17 mouse cellular contexts compared by ENCODE assay signal in the genomic region with DNA sequence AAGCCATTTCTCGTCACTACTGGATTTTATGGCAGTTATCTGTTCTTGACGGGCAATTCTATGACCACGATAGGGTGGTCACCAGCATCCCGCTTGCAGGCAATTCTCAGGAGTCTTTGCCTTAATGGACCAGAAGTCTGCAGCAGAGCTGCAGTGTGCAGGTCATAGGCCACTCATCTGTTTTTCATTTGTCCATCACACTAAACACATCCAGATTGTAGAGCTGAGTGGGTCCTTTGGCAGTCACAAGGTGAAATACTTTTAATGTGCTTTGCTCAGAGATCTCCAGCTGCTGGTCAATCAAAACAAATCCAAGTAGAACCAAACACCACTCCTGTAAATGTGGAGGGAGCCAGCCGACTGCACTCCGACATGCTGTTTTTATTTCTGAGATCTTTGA.
A peak's percentile ranks its signal among the peaks of the same experiment; 100 is the strongest.
DNase-seq lines count a peak whose midpoint lies in the region; ATAC-seq and TF ChIP-seq lines count a peak whose summit lies in the region.
"Had no signal": no experiment of that assay in that cellular context is flagged by ENCODE, and none has a peak within 500 bp of the region (broad histone marks: within the 10 kb centered on the region; RNA-seq: fewer than 3 reads in every experiment).

No protein-coding gene starts in this region.

- WGBS in hindbrain, embryonic 10.5 days: 71% methylated on average over 6 of the region's 6 CpGs
- WGBS in hindbrain, embryonic 13.5 days: 84% methylated on average over 6 of the region's 6 CpGs
- 86% methylated on average over 6 of the region's 6 CpGs for WGBS in hindbrain, embryonic 16.5 days
- 83% methylated on average over 6 of the region's 6 CpGs for WGBS in midbrain, embryonic 16.5 days

- no peaks in the 10 kb centered on the region for H3K36me3 ChIP-seq in hindbrain, embryonic 10.5 days
- H3K36me3 ChIP-seq in hindbrain, embryonic 13.5 days: no peaks in the 10 kb centered on the region
- H3K36me3 ChIP-seq in hindbrain, embryonic 16.5 days (ENCODE audit: control insufficient read depth, insufficient read depth, low read length): no peaks in the 10 kb centered on the region
- H3K36me3 ChIP-seq in midbrain, embryonic 16.5 days (ENCODE audit: control insufficient read depth, insufficient read depth, low read length): no peaks in the 10 kb centered on the region

- peak; percentile 46 for DNase-seq in hindbrain, embryonic 10.5 days (ENCODE audit: low spot score)
- peak; percentile 84 for DNase-seq in embryo, embryonic 10.5 days (ENCODE audit: low spot score)
- DNase-seq in left cerebral cortex, adult 2 months (ENCODE audit: extremely low spot score in 1 of 2, low spot score in 2 of 2): no peak
- DNase-seq in urinary bladder, adult 18-20 months (ENCODE audit: low spot score in 2 of 2): no peak
- DNase-seq: adrenal gland, adult 8-10 months; B cell, adult 2 months; cerebellum, adult 9-11 months; kidney, postnatal 10 days; layer of hippocampus, adult 9-11 months; left cerebral cortex, postnatal 4 days; lung, adult 18-20 months; thymus, postnatal 25 days had no signal

- H3K27ac ChIP-seq in hindbrain, embryonic 10.5 days: no peak overlapping the region
- H3K27ac ChIP-seq in hindbrain, embryonic 13.5 days: no peak overlapping the region
- 0 out of 2 replicates have a peak overlapping the region, but pooled peaks have one; percentile 1 for H3K27ac ChIP-seq in hindbrain, embryonic 16.5 days (ENCODE audit: low read depth, low read length)
- peak overlapping the region; percentile 67 for H3K27ac ChIP-seq in midbrain, embryonic 16.5 days (ENCODE audit: low read length)
- no peak overlapping the region for H3K27ac ChIP-seq in left cerebral cortex, adult 2 months
- H3K27ac ChIP-seq: heart, embryonic 15.5 days had no signal

- H3K4me3 ChIP-seq in hindbrain, embryonic 10.5 days: no peak overlapping the region
- no peak overlapping the region for H3K4me3 ChIP-seq in hindbrain, embryonic 13.5 days
- H3K4me3 ChIP-seq in hindbrain, embryonic 16.5 days (ENCODE audit: low read length): no peak overlapping the region
- H3K4me3 ChIP-seq in midbrain, embryonic 16.5 days (ENCODE audit: low read depth, low read length): no peak overlapping the region
- H3K4me3 ChIP-seq in left cerebral cortex, adult 2 months: no peak overlapping the region
- H3K4me3 ChIP-seq: erythroblast, embryonic 14.5 days; heart, embryonic 15.5 days had no signal

- ATAC-seq in hindbrain, embryonic 13.5 days (ENCODE audit: low FRiP score): no peak
- ATAC-seq in hindbrain, embryonic 16.5 days: no peak
- no peak for ATAC-seq in midbrain, embryonic 16.5 days

- H3K4me1 ChIP-seq in hindbrain, embryonic 10.5 days (replicated peaks): no peaks in the 10 kb centered on the region
- H3K4me1 ChIP-seq in hindbrain, embryonic 13.5 days (replicated peaks): no peaks in the 10 kb centered on the region
- H3K4me1 ChIP-seq in hindbrain, embryonic 16.5 days (ENCODE audit: control insufficient read depth, insufficient read depth, low read depth, low read length): peaks cover 2% of the 10 kb centered on the region; the same call in 1 of the 2 replicates
- peaks cover 5% of the 10 kb centered on the region; the same call in 1 of the 2 replicates for H3K4me1 ChIP-seq in midbrain, embryonic 16.5 days (ENCODE audit: control insufficient read depth, insufficient read depth, low read length)
- H3K4me1 ChIP-seq: heart, embryonic 15.5 days had no signal

- intact Hi-C loops in left cerebral cortex, adult 2 months (cut with DNase I): no loop called here

- no peak overlapping the region for H3K4me2 ChIP-seq in hindbrain, embryonic 13.5 days
- no peak overlapping the region for H3K4me2 ChIP-seq in hindbrain, embryonic 16.5 days (ENCODE audit: low read length)
- H3K4me2 ChIP-seq in midbrain, embryonic 16.5 days (ENCODE audit: low read length): no peak overlapping the region
- H3K4me2 ChIP-seq: heart, embryonic 15.5 days had no signal

- no peak for TF ChIP-seq CTCF in left cerebral cortex, adult 2 months (IDR thresholded peaks at IDR 0.05)

- no peaks in the 10 kb centered on the region for H3K27me3 ChIP-seq in hindbrain, embryonic 10.5 days (ENCODE audit: insufficient read depth, poor library complexity, severe bottlenecking)
- no peaks in the 10 kb centered on the region for H3K27me3 ChIP-seq in hindbrain, embryonic 13.5 days
- H3K27me3 ChIP-seq in hindbrain, embryonic 16.5 days (replicated peaks; ENCODE audit: control insufficient read depth, insufficient read depth, low read length): no peaks in the 10 kb centered on the region
- H3K27me3 ChIP-seq in midbrain, embryonic 16.5 days (ENCODE audit: control insufficient read depth, insufficient read depth, low read depth, low read length): no peaks in the 10 kb centered on the region
- H3K27me3 ChIP-seq: heart, embryonic 15.5 days had no signal

- H3K9me3 ChIP-seq in hindbrain, embryonic 10.5 days: no peaks in the 10 kb centered on the region
- no peaks in the 10 kb centered on the region for H3K9me3 ChIP-seq in hindbrain, embryonic 13.5 days
- no peaks in the 10 kb centered on the region for H3K9me3 ChIP-seq in hindbrain, embryonic 16.5 days (ENCODE audit: control insufficient read depth, low read length)
- no peaks in the 10 kb centered on the region for H3K9me3 ChIP-seq in midbrain, embryonic 16.5 days (replicated peaks; ENCODE audit: control insufficient read depth, low read length, poor library complexity, severe bottlenecking)
- H3K9me3 ChIP-seq: heart, embryonic 15.5 days had no signal

- H3K9ac ChIP-seq in hindbrain, embryonic 13.5 days: no peak overlapping the region
- H3K9ac ChIP-seq in hindbrain, embryonic 16.5 days (ENCODE audit: low read depth, low read length): no peak overlapping the region
- no peak overlapping the region for H3K9ac ChIP-seq in midbrain, embryonic 16.5 days (ENCODE audit: low read depth, low read length)
- H3K9ac ChIP-seq: heart, embryonic 15.5 days had no signal

Comparison
In these comparisons a context has a peak if more than half of its experiments do, and no peak if none do; other contexts are left out.
1. H3K27ac ChIP-seq: peak in hindbrain, embryonic 16.5 days (single experiment) and midbrain, embryonic 16.5 days (single experiment); none in hindbrain, embryonic 10.5 days (single experiment), hindbrain, embryonic 13.5 days (single experiment) and left cerebral cortex, adult 2 months (single experiment).
2. DNase-seq: peak in hindbrain, embryonic 10.5 days (single experiment) and embryo, embryonic 10.5 days (single experiment); none in left cerebral cortex, adult 2 months (0 of 2) and urinary bladder, adult 18-20 months (0 of 2).